Mouse (Mus musculus) liver, adult 2 months (tissue): ENCODE measurements around the gene Gfod1. TPM values are rescaled to one million over a fixed set of nuclear protein-coding genes. Genes with fewer than 3 reads are reported as not detected.

Experiments used
- DNase-seq: peaks from one replicate; pipeline ENCODE4 v3.0.0-alpha.2; 2011; ENCODE audit warnings: low read depth, low spot score; ENCODE audit errors: extremely low read depth
- H3K27ac ChIP-seq: fragments of 200-500 bp; replicated peaks from 2 replicates; pipeline ENCODE4 v1.5.1; 2012; ENCODE audit warnings: low read depth, mild to moderate bottlenecking, control low read depth, inconsistent platforms, low read length; ENCODE audit not compliant: insufficient read depth
- H3K27me3 ChIP-seq: fragments of 200-500 bp; 2 replicates; pipeline ENCODE4 v1.6.1; 2012; ENCODE audit warnings: mild to moderate bottlenecking, moderate library complexity, low read length, inconsistent platforms; ENCODE audit not compliant: control insufficient read depth, insufficient read depth
- H3K36me3 ChIP-seq: fragments of 200-500 bp; 2 replicates; pipeline ENCODE4 v1.6.1; 2012; ENCODE audit warnings: low read length, inconsistent platforms; ENCODE audit not compliant: control insufficient read depth, insufficient read depth
- H3K4me1 ChIP-seq: fragments of 200-500 bp; 2 replicates; pipeline ENCODE4 v1.6.1; 2011; ENCODE audit warnings: low read length; ENCODE audit not compliant: control insufficient read depth, insufficient read depth
- H3K4me3 ChIP-seq: fragments of 200-500 bp; 2 replicates; pipeline ENCODE4 v1.5.1; 2011; ENCODE audit warnings: low read depth, mild to moderate bottlenecking, control low read depth, low read length, moderate library complexity; ENCODE audit not compliant: insufficient read depth
- H3K79me2 ChIP-seq: fragments of 200-500 bp; 2 replicates; pipeline ENCODE4 v1.6.1; 2012; ENCODE audit warnings: inconsistent platforms, mild to moderate bottlenecking, low read length, moderate library complexity; ENCODE audit not compliant: control insufficient read depth, insufficient read depth
- H3K9ac ChIP-seq: fragments of 200-500 bp; 2 replicates; pipeline ENCODE4 v1.6.1; 2012; ENCODE audit warnings: low read depth, mild to moderate bottlenecking, control low read depth, inconsistent platforms, low read length
- CTCF ChIP-seq: fragments of 200-500 bp; IDR thresholded peaks from 2 replicates; pipeline ENCODE4 v1.5.1; 2011; ENCODE audit warnings: low read depth, low read length, control low read depth
- POLR2A ChIP-seq: fragments of 200-500 bp; IDR thresholded peaks from 2 replicates; pipeline ENCODE4 v1.6.1; 2011; ENCODE audit warnings: low read length, control low read depth; ENCODE audit not compliant: insufficient read depth; ENCODE audit errors: extremely low read depth
- WGBS: fragments of 180-500 bp; shearing (Covaris S2); methylation state at CpG from one replicate; pipeline ENCODE4 v1.1.7; 2018; 5-methylcytosine and 5-hydroxymethylcytosine counted together
- polyA plus RNA-seq: library from polyadenylated mRNA; depleted of rRNA; stranded (reverse); fragments of >200 nt; gene quantifications from 2 replicates; pipeline ENCODE4 v1.2.3, GENCODE M21; 2012
- total RNA-seq: library from RNA; depleted of rRNA; stranded (reverse); fragments of >200 nt; gene quantifications from 2 replicates; pipeline ENCODE4 v1.2.3, GENCODE M21; 2014

Gfod1 gene
- total and polyA plus RNA-seq, 2 experiments, result 0.61 to 1.0 TPM

DNA sequence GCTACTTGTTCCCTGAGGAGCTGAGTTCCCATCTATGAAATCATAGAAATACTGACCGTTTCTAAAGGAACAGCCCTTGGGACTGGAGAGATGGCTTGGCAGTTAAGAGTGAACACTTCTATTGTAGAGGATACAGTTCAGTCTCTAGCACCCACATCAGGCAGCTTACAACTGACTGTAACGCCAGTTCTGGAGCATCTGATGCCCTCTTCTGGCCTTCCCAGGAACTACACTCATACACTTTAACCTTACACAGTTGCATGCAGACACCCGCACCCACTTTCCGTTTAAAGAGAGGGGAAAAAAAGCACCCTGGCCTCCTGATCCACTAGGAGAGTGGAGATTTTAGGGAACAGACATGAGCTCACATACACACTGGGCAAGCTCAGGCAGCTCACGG lies 78.8 kb downstream of the Gfod1 start:
- H3K9ac ChIP-seq, result no peak overlapping the region
- TF ChIP-seq CTCF (peak; percentile 35; the same call in 1 of the 2 replicates), POLR2A (no peak)
- 87% methylated on average over 5 of the region's 5 CpGs for WGBS

GRCm38 (mm10) chr13:43222084-43222483 lies 81.9 kb downstream of the Gfod1 start:
- no peak overlapping the region for H3K4me3 ChIP-seq
- H3K9ac ChIP-seq, result no peak overlapping the region
- no peak overlapping the region for H3K27ac ChIP-seq
- no peaks in the 10 kb centered on the region for H3K27me3 ChIP-seq
- peaks cover 7% of the 10 kb centered on the region for H3K4me1 ChIP-seq
- H3K79me2 ChIP-seq, result peaks cover 8% of the 10 kb centered on the region; the same call in 1 of the 2 replicates
- DNase-seq, result no peak
- 97% methylated on average over 1 of the region's 1 CpGs for WGBS
- TF ChIP-seq CTCF (no peak), POLR2A (no peak)
- no peaks in the 10 kb centered on the region for H3K36me3 ChIP-seq

More for the DNA sequence above, 78.8 kb downstream of the Gfod1 start:
- Histone ChIP-seq H3K27me3 (no peaks in the 10 kb centered on the region), H3K27ac (no peak overlapping the region), H3K36me3 (no peaks in the 10 kb centered on the region), H3K79me2 (peaks cover 16% of the 10 kb centered on the region; the same call in 1 of the 2 replicates), H3K4me3 (no peak overlapping the region), H3K4me1 (no peaks in the 10 kb centered on the region; the same call in 1 of the 2 replicates)
- DNase-seq, result no peak

DNA sequence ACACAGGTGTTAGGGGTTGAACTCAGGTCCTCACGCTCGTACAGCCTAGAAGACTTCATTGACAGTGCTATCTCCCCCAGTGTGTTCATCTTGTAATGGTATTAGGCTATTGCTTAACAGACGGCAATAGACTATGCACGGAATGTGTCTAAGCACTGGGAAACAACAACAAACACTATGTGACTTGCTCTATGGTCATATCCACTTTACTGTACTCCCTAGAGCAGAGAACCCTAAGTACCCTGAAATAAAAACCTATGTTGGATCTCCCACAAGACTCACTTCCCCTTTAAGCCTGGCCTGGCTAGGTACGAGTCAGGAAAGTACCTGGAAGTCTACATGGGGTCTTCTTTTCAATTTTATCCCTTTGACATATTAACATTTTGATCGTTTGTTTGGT lies 82.7 kb downstream of the Gfod1 start:
- H3K27ac ChIP-seq, result no peak overlapping the region
- no peak for TF ChIP-seq POLR2A
- TF ChIP-seq CTCF, result no peak
- no peak for DNase-seq

DNA sequence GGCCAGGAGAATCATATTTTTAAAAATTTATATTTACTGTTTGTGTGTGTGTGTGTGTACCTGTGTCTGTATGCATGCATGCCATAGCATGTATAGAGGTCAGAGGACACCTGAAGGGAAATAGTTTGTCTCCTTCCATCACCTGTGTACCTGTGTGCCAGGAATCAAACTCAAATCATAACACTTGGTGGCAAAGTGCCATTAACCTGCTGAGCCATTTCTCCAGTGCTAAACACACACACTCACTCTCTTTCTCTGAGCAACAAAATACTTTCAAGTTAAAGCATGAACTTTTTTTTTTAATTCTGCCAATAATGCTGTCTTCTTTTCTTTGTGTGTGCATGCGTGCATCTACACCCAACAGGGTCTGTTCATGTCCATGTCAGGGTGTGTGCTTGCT lies 83.3 kb downstream of the Gfod1 start:
- Histone ChIP-seq H3K27ac (no peak overlapping the region), H3K9ac (no peak overlapping the region), H3K4me1 (peaks cover 9% of the 10 kb centered on the region), H3K79me2 (peaks cover 8% of the 10 kb centered on the region; the same call in 1 of the 2 replicates), H3K4me3 (no peak overlapping the region), H3K27me3 (no peaks in the 10 kb centered on the region), H3K36me3 (no peaks in the 10 kb centered on the region)
- WGBS, result 94% methylated on average over 1 of the region's 1 CpGs
- no peak for DNase-seq
- TF ChIP-seq CTCF, result no peak
- no peak for TF ChIP-seq POLR2A

More for the DNA sequence above, 82.7 kb downstream of the Gfod1 start:
- 91% methylated on average over 6 of the region's 6 CpGs for WGBS
- Histone ChIP-seq H3K9ac (no peak overlapping the region), H3K4me1 (peaks cover 7% of the 10 kb centered on the region), H3K4me3 (no peak overlapping the region), H3K36me3 (no peaks in the 10 kb centered on the region), H3K27me3 (no peaks in the 10 kb centered on the region), H3K79me2 (peaks cover 8% of the 10 kb centered on the region; the same call in 1 of the 2 replicates)

DNA sequence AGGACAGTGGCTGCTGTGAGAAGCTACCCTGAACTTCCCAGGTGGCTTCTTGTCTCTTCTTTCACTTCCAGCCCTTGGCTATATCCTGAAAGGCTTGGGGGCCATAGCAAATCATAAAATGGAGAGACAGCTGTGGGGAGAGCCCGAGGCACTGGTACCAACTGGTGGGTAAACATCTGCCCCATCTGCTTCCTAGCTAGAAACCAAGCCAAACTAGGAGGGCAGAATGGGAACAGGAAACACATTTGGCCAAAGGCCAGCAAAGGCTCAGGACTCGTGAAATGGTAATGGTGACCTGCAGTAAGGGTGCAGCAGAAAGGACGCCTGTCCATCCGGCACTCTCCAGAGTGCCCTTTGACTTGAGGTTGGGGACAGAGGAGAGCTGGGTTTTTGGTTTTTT lies 85.2 kb downstream of the Gfod1 start:
- peak; percentile 54 for DNase-seq
- Histone ChIP-seq H3K79me2 (peaks cover 2% of the 10 kb centered on the region; the same call in 1 of the 2 replicates), H3K4me1 (peaks cover 13% of the 10 kb centered on the region), H3K27ac (peak overlapping the region; percentile 19; the same call in 1 of the 2 replicates), H3K36me3 (no peaks in the 10 kb centered on the region), H3K9ac (no peak overlapping the region), H3K27me3 (no peaks in the 10 kb centered on the region), H3K4me3 (no peak overlapping the region)
- TF ChIP-seq CTCF (no peak), POLR2A (no peak)
- WGBS, result 2% methylated on average over 4 of the region's 4 CpGs

- 82% methylated on average over 4 of the region's 4 CpGs for WGBS
These were observed 85.7 kb downstream of the Gfod1 start for GRCm38 (mm10) chr13:43218284-43218683.

More at GRCm38 (mm10) chr13:43218284-43218683, 85.7 kb downstream of the Gfod1 start:
- Histone ChIP-seq H3K4me1 (peaks cover 15% of the 10 kb centered on the region), H3K4me3 (no peak overlapping the region), H3K9ac (no peak overlapping the region), H3K27ac (peak overlapping the region; percentile 19), H3K27me3 (no peaks in the 10 kb centered on the region), H3K79me2 (peaks cover 2% of the 10 kb centered on the region; the same call in 1 of the 2 replicates), H3K36me3 (no peaks in the 10 kb centered on the region)
- TF ChIP-seq POLR2A (no peak), CTCF (no peak)
- DNase-seq, result no peak
